Mouse (Mus musculus): Measurements from ENCODE around the gene Bcr. TPM values are rescaled to one million over a fixed set of nuclear protein-coding genes. Genes with fewer than 3 reads are reported as not detected.

The Bcr gene
- polyA plus RNA-seq, 2 experiments from 2014 or later = 3.7 to 4.6 TPM

Other genes starting within 250 kb of the Bcr start
- gene Gnaz, start 93.4 kb upstream of the Bcr start, polyA plus RNA-seq (2017; shearing (Covaris generic)) = not detected
- not detected for gene Rsph14, start 28.0 kb upstream of the Bcr start, polyA plus RNA-seq (2017; shearing (Covaris generic))
- under 1 TPM; 0.19 to 0.60 TPM for gene Rab36, start 23.5 kb upstream of the Bcr start, polyA plus RNA-seq (2017; shearing (Covaris generic))
- gene Specc1l, start 151.5 kb downstream of the Bcr start, polyA plus RNA-seq (2017; shearing (Covaris generic)) = 10 to 100 TPM; 10.4 to 14.0 TPM

Data from activated CD4-positive, CD25-positive, alpha-beta regulatory T cell, adult 4 months (primary cell).